Mouse (Mus musculus): Measurements from ENCODE around the gene Arhgef39. TPM values are rescaled to one million over a fixed set of nuclear protein-coding genes. Genes with fewer than 3 reads are reported as not detected.
"Not testable (repeated sequence)": the region's sequence is repeated elsewhere in the genome, so short reads cannot be mapped to it uniquely, and the experiment has no call there.

The Arhgef39 gene
- polyA plus RNA-seq, 1 experiment from 2014 or later: 61.1 TPM

GRCm38 (mm10) chr4:43493186-43493845 lies 6.2 kb downstream of the Arhgef39 start:
- under 1% methylated on average over 47 of the region's 47 CpGs for WGBS
- peak; percentile 93 for ATAC-seq (replicated peaks; ENCODE audit: low FRiP score)
- peak; percentile 99 for DNase-seq (ENCODE audit: low spot score)
- H3K4me3 ChIP-seq (ENCODE audit: low read depth, low read length): peak overlapping the region; percentile 69
- peak overlapping the region; percentile 77 for H3K9ac ChIP-seq (ENCODE audit: low read length)
- no peaks in the 10 kb centered on the region; the same call in 1 of the 2 replicates for H3K27me3 ChIP-seq (ENCODE audit: control insufficient read depth, insufficient read depth, low read length)
- H3K27ac ChIP-seq (ENCODE audit: low read depth, low read length): peak overlapping the region; percentile 74
- no peaks in the 10 kb centered on the region for H3K9me3 ChIP-seq (ENCODE audit: control insufficient read depth, low read length)
- peaks cover 14% of the 10 kb centered on the region; the same call in 1 of the 2 replicates for H3K4me1 ChIP-seq (replicated peaks; ENCODE audit: control insufficient read depth, insufficient read depth, low read length)
- peaks cover 2% of the 10 kb centered on the region; the same call in 1 of the 2 replicates for H3K36me3 ChIP-seq (ENCODE audit: control insufficient read depth, insufficient read depth, low read length)
- H3K4me2 ChIP-seq (ENCODE audit: low read depth, low read length, severe bottlenecking): peak overlapping the region; percentile 62

- Histone ChIP-seq H3K9ac (ENCODE audit: low read length) (peak within 1 kb of the TSS; percentile 77), H3K4me1 (replicated peaks; ENCODE audit: control insufficient read depth, insufficient read depth, low read length) (peaks cover 10% of the 10 kb centered on the region; the same call in 1 of the 2 replicates), H3K36me3 (ENCODE audit: control insufficient read depth, insufficient read depth, low read length) (peaks cover 2% of the 10 kb centered on the region; the same call in 1 of the 2 replicates), H3K27ac (ENCODE audit: low read depth, low read length) (peak within 1 kb of the TSS; percentile 74), H3K4me2 (ENCODE audit: low read depth, low read length, severe bottlenecking) (peak within 1 kb of the TSS; percentile 62), H3K4me3 (ENCODE audit: low read depth, low read length) (peak within 1 kb of the TSS; percentile 69), H3K9me3 (ENCODE audit: control insufficient read depth, low read length) (no peaks in the 10 kb centered on the region), H3K27me3 (ENCODE audit: control insufficient read depth, insufficient read depth, low read length) (no peaks in the 10 kb centered on the region; the same call in 1 of the 2 replicates)
- ATAC-seq (replicated peaks; ENCODE audit: low FRiP score) (peak; percentile 97), DNase-seq (ENCODE audit: low spot score) (peak; percentile 95)
- under 1% methylated on average over 25 of the region's 25 CpGs for WGBS
Observed at GRCm38 (mm10) chr4:43492821-43493185, 6.7 kb downstream of the Arhgef39 start, which contains the start of gene Ccdc107. Gene Ccdc107, plus strand, starts transcription at chr4:43492900.

- DNase-seq (ENCODE audit: low spot score) (no peak), ATAC-seq (replicated peaks; ENCODE audit: low FRiP score) (no peak; the same call in 1 of the 2 replicates)
- no peaks in the 10 kb centered on the region for H3K9me3 ChIP-seq (ENCODE audit: control insufficient read depth, low read length)
- peaks cover 8% of the 10 kb centered on the region; the same call in 1 of the 2 replicates for H3K4me1 ChIP-seq (replicated peaks; ENCODE audit: control insufficient read depth, insufficient read depth, low read length)
- peaks cover 2% of the 10 kb centered on the region; the same call in 1 of the 2 replicates for H3K36me3 ChIP-seq (ENCODE audit: control insufficient read depth, insufficient read depth, low read length)
- H3K9ac ChIP-seq (ENCODE audit: low read length): no peak overlapping the region
- H3K4me2 ChIP-seq (ENCODE audit: low read depth, low read length, severe bottlenecking): peak overlapping the region; percentile 31; the same call in 1 of the 2 replicates
- peak overlapping the region; percentile 69; the same call in 1 of the 2 replicates for H3K4me3 ChIP-seq (ENCODE audit: low read depth, low read length)
- H3K27me3 ChIP-seq (ENCODE audit: control insufficient read depth, insufficient read depth, low read length): no peaks in the 10 kb centered on the region; the same call in 1 of the 2 replicates
- H3K27ac ChIP-seq (ENCODE audit: low read depth, low read length): 0 out of 2 replicates have a peak overlapping the region, but pooled peaks have one; percentile 74
- WGBS: 48% methylated on average over 12 of the region's 12 CpGs
Observed at GRCm38 (mm10) chr4:43492101-43492820, 7.2 kb downstream of the Arhgef39 start.

GRCm38 (mm10) chr4:43490801-43491200 lies 8.7 kb downstream of the Arhgef39 start:
- Histone ChIP-seq H3K9me3 (ENCODE audit: control insufficient read depth, low read length) (no peaks in the 10 kb centered on the region), H3K36me3 (ENCODE audit: control insufficient read depth, insufficient read depth, low read length) (no peaks in the 10 kb centered on the region), H3K27ac (ENCODE audit: low read depth, low read length) (no peak overlapping the region), H3K4me3 (ENCODE audit: low read depth, low read length) (no peak overlapping the region), H3K4me1 (replicated peaks; ENCODE audit: control insufficient read depth, insufficient read depth, low read length) (peaks cover 6% of the 10 kb centered on the region; the same call in 1 of the 2 replicates), H3K9ac (ENCODE audit: low read length) (no peak overlapping the region), H3K4me2 (ENCODE audit: low read depth, low read length, severe bottlenecking) (no peak overlapping the region), H3K27me3 (ENCODE audit: control insufficient read depth, insufficient read depth, low read length) (no peaks in the 10 kb centered on the region; the same call in 1 of the 2 replicates)
- no peak for ATAC-seq (replicated peaks; ENCODE audit: low FRiP score)
- DNase-seq (ENCODE audit: low spot score): no peak
- WGBS: 87% methylated on average over 5 of the region's 5 CpGs

GRCm38 (mm10) chr4:43489611-43490010 lies 9.9 kb downstream of the Arhgef39 start:
- ATAC-seq (replicated peaks; ENCODE audit: low FRiP score) (no peak), DNase-seq (ENCODE audit: low spot score) (no peak)
- Histone ChIP-seq H3K4me1 (replicated peaks; ENCODE audit: control insufficient read depth, insufficient read depth, low read length) (peaks cover 6% of the 10 kb centered on the region; the same call in 1 of the 2 replicates), H3K27me3 (ENCODE audit: control insufficient read depth, insufficient read depth, low read length) (no peaks in the 10 kb centered on the region), H3K4me3 (ENCODE audit: low read depth, low read length) (no peak overlapping the region), H3K9me3 (ENCODE audit: control insufficient read depth, low read length) (no peaks in the 10 kb centered on the region), H3K27ac (ENCODE audit: low read depth, low read length) (no peak overlapping the region), H3K36me3 (ENCODE audit: control insufficient read depth, insufficient read depth, low read length) (no peaks in the 10 kb centered on the region), H3K4me2 (ENCODE audit: low read depth, low read length, severe bottlenecking) (no peak overlapping the region), H3K9ac (ENCODE audit: low read length) (no peak overlapping the region)
- 93% methylated on average over 3 of the region's 3 CpGs for WGBS

- not testable (repeated sequence) for H3K27me3 ChIP-seq (ENCODE audit: control insufficient read depth, insufficient read depth, low read length); H3K4me1 ChIP-seq (replicated peaks; ENCODE audit: control insufficient read depth, insufficient read depth, low read length); H3K27ac ChIP-seq (ENCODE audit: low read depth, low read length); DNase-seq (ENCODE audit: low spot score); H3K9ac ChIP-seq (ENCODE audit: low read length); H3K36me3 ChIP-seq (ENCODE audit: control insufficient read depth, insufficient read depth, low read length); H3K4me2 ChIP-seq (ENCODE audit: low read depth, low read length, severe bottlenecking); ATAC-seq (replicated peaks; ENCODE audit: low FRiP score); H3K4me3 ChIP-seq (ENCODE audit: low read depth, low read length); H3K9me3 ChIP-seq (ENCODE audit: control insufficient read depth, low read length)
- 80% methylated on average over 5 of the region's 5 CpGs for WGBS
Observed at GRCm38 (mm10) chr4:43485666-43486065, 13.8 kb downstream of the Arhgef39 start.

- ATAC-seq (replicated peaks; ENCODE audit: low FRiP score): no peak
- H3K36me3 ChIP-seq (ENCODE audit: control insufficient read depth, insufficient read depth, low read length): no peaks in the 10 kb centered on the region
- H3K9me3 ChIP-seq (ENCODE audit: control insufficient read depth, low read length): no peaks in the 10 kb centered on the region
- H3K9ac ChIP-seq (ENCODE audit: low read length): no peak within 1 kb of the TSS
- no peak within 1 kb of the TSS for H3K4me2 ChIP-seq (ENCODE audit: low read depth, low read length, severe bottlenecking)
- DNase-seq (ENCODE audit: low spot score): no peak
- H3K27me3 ChIP-seq (ENCODE audit: control insufficient read depth, insufficient read depth, low read length): no peaks in the 10 kb centered on the region
- no peak within 1 kb of the TSS for H3K4me3 ChIP-seq (ENCODE audit: low read depth, low read length)
- no peaks in the 10 kb centered on the region for H3K4me1 ChIP-seq (replicated peaks; ENCODE audit: control insufficient read depth, insufficient read depth, low read length)
- H3K27ac ChIP-seq (ENCODE audit: low read depth, low read length): no peak within 1 kb of the TSS
- WGBS: 70% methylated on average over 12 of the region's 12 CpGs
Observed at GRCm38 (mm10) chr4:43483535-43484091, 15.9 kb downstream of the Arhgef39 start, which contains the start of gene Sit1. Gene Sit1, minus strand, starts transcription at chr4:43483734.

GRCm38 (mm10) chr4:43482591-43482990 lies 16.9 kb downstream of the Arhgef39 start:
- Histone ChIP-seq H3K27me3 (ENCODE audit: control insufficient read depth, insufficient read depth, low read length) (no peaks in the 10 kb centered on the region), H3K4me1 (replicated peaks; ENCODE audit: control insufficient read depth, insufficient read depth, low read length) (no peaks in the 10 kb centered on the region), H3K4me3 (ENCODE audit: low read depth, low read length) (no peak overlapping the region), H3K9ac (ENCODE audit: low read length) (no peak overlapping the region), H3K36me3 (ENCODE audit: control insufficient read depth, insufficient read depth, low read length) (no peaks in the 10 kb centered on the region), H3K9me3 (ENCODE audit: control insufficient read depth, low read length) (no peaks in the 10 kb centered on the region), H3K27ac (ENCODE audit: low read depth, low read length) (no peak overlapping the region), H3K4me2 (ENCODE audit: low read depth, low read length, severe bottlenecking) (no peak overlapping the region)
- WGBS: 75% methylated on average over 10 of the region's 10 CpGs
- ATAC-seq (replicated peaks; ENCODE audit: low FRiP score) (no peak), DNase-seq (ENCODE audit: low spot score) (no peak)
